In genomic region chr3:4798366-4798765, GRCm38 (mm10) we compare ENCODE assay signal across 24 mouse cellular contexts.
DNase-seq lines count a peak whose midpoint lies in the region; ATAC-seq and TF ChIP-seq lines count a peak whose summit lies in the region.
"Had no signal": no experiment of that assay in that cellular context is flagged by ENCODE, and none has a peak within 500 bp of the region (broad histone marks: within the 10 kb centered on the region; RNA-seq: fewer than 3 reads in every experiment).

No protein-coding gene starts in this region.

- ATAC-seq in hindbrain, embryonic 12.5 days (ENCODE audit: low FRiP score), result no peak
- no peak for ATAC-seq in hindbrain, embryonic 11.5 days (ENCODE audit: low FRiP score)
- ATAC-seq in forebrain, postnatal 0 days, result peak; percentile 6; the same call in 1 of the 2 replicates
- no peak for ATAC-seq in midbrain, postnatal 0 days (ENCODE audit: low FRiP score)
- ATAC-seq in frontal cortex, adult (ENCODE audit: low TSS enrichment), result no peak
- ATAC-seq: CD4-positive, CD25-positive, alpha-beta regulatory T cell, adult 4 months; intestine, postnatal 0 days had no signal

- DNase-seq in hindbrain, embryonic 11.5 days (ENCODE audit: low spot score), result no peak
- DNase-seq in brain, embryonic 14.5 days (ENCODE audit: low read depth), result peak; percentile 79
- DNase-seq in forebrain, postnatal 0 days, result peak; percentile 44
- no peak for DNase-seq in midbrain, postnatal 0 days (ENCODE audit: low spot score)
- DNase-seq in kidney, adult 9 months, result no peak
- DNase-seq in MN1 (ENCODE audit: low spot score), result no peak
- DNase-seq: adrenal gland, postnatal 25 days; cerebellum, adult 18-20 months; gastrocnemius, postnatal 25 days; layer of hippocampus, postnatal 36 days; liver, embryonic 13.5 days; thymus, adult 2 months had no signal

- no peak for TF ChIP-seq CTCF in brain, embryonic 14.5 days (IDR thresholded peaks at IDR 0.05; ENCODE audit: borderline replicate concordance, extremely low read depth, insufficient read depth, insufficient read length)
- no peak for TF ChIP-seq CTCF in forebrain, postnatal 0 days (IDR thresholded peaks at IDR 0.05; ENCODE audit: low read depth)
- TF ChIP-seq CTCF in midbrain, postnatal 0 days (IDR thresholded peaks at IDR 0.05), result no peak

- H3K27me3 ChIP-seq in hindbrain, embryonic 12.5 days, result no peaks in the 10 kb centered on the region
- H3K27me3 ChIP-seq in hindbrain, embryonic 11.5 days (ENCODE audit: control insufficient read depth, insufficient read depth, low read length), result no peaks in the 10 kb centered on the region
- H3K27me3 ChIP-seq in forebrain, postnatal 0 days (ENCODE audit: insufficient read depth, low read length), result no peaks in the 10 kb centered on the region
- H3K27me3 ChIP-seq in midbrain, postnatal 0 days (ENCODE audit: insufficient read depth, low read length), result no peaks in the 10 kb centered on the region
- H3K27me3 ChIP-seq: heart, embryonic 15.5 days; limb, embryonic 13.5 days; liver, embryonic 13.5 days; lung, embryonic 15.5 days; midbrain, embryonic 12.5 days; stomach, embryonic 15.5 days had no signal

- WGBS in hindbrain, embryonic 12.5 days, result 44% methylated on average over 3 of the region's 3 CpGs
- 59% methylated on average over 3 of the region's 3 CpGs for WGBS in hindbrain, embryonic 11.5 days
- WGBS in forebrain, postnatal 0 days, result 18% methylated on average over 3 of the region's 3 CpGs
- 28% methylated on average over 3 of the region's 3 CpGs for WGBS in midbrain, postnatal 0 days

- H3K4me3 ChIP-seq in hindbrain, embryonic 12.5 days, result peak overlapping the region; percentile 19; the same call in 1 of the 2 replicates
- no peak overlapping the region for H3K4me3 ChIP-seq in hindbrain, embryonic 11.5 days (ENCODE audit: low read depth, low read length)
- H3K4me3 ChIP-seq in forebrain, postnatal 0 days (ENCODE audit: low read depth, low read length), result peak overlapping the region; percentile 42
- H3K4me3 ChIP-seq in midbrain, postnatal 0 days (ENCODE audit: low read depth, low read length), result peak overlapping the region; percentile 46
- H3K4me3 ChIP-seq: embryonic facial prominence, embryonic 10.5 days; heart, embryonic 15.5 days; limb, embryonic 13.5 days; liver, embryonic 13.5 days; lung, embryonic 15.5 days; midbrain, embryonic 12.5 days; stomach, embryonic 15.5 days had no signal

- H3K9me3 ChIP-seq in hindbrain, embryonic 12.5 days (replicated peaks), result no peaks in the 10 kb centered on the region
- no peaks in the 10 kb centered on the region for H3K9me3 ChIP-seq in hindbrain, embryonic 11.5 days (ENCODE audit: control insufficient read depth, low read length)
- no peaks in the 10 kb centered on the region for H3K9me3 ChIP-seq in forebrain, postnatal 0 days (ENCODE audit: low read length)
- no peaks in the 10 kb centered on the region for H3K9me3 ChIP-seq in midbrain, postnatal 0 days (ENCODE audit: low read length)
- H3K9me3 ChIP-seq: embryonic facial prominence, embryonic 10.5 days; heart, embryonic 15.5 days; limb, embryonic 13.5 days; liver, embryonic 13.5 days; lung, embryonic 15.5 days; midbrain, embryonic 12.5 days; stomach, embryonic 15.5 days had no signal

- no peak overlapping the region for H3K27ac ChIP-seq in hindbrain, embryonic 12.5 days
- no peak overlapping the region for H3K27ac ChIP-seq in hindbrain, embryonic 11.5 days (ENCODE audit: low read depth, low read length)
- H3K27ac ChIP-seq in forebrain, postnatal 0 days (ENCODE audit: low read depth, low read length), result no peak overlapping the region
- H3K27ac ChIP-seq in midbrain, postnatal 0 days (ENCODE audit: low read depth, low read length), result peak overlapping the region; percentile 75
- H3K27ac ChIP-seq: embryonic facial prominence, embryonic 10.5 days; heart, embryonic 15.5 days; kidney, postnatal 0 days; limb, embryonic 13.5 days; liver, embryonic 13.5 days; lung, embryonic 15.5 days; macrophage; stomach, embryonic 15.5 days had no signal

- TF ChIP-seq POLR2A in brain, embryonic 14.5 days (IDR thresholded peaks at IDR 0.05; ENCODE audit: borderline replicate concordance, extremely low read depth, insufficient read depth, insufficient read length, poor library complexity, severe bottlenecking), result no peak

- H3K36me3 ChIP-seq in hindbrain, embryonic 12.5 days, result no peaks in the 10 kb centered on the region
- H3K36me3 ChIP-seq in hindbrain, embryonic 11.5 days (ENCODE audit: control insufficient read depth, insufficient read depth, low read length), result no peaks in the 10 kb centered on the region
- no peaks in the 10 kb centered on the region for H3K36me3 ChIP-seq in forebrain, postnatal 0 days (ENCODE audit: insufficient read depth)
- H3K36me3 ChIP-seq in midbrain, postnatal 0 days (ENCODE audit: insufficient read depth, low read length), result no peaks in the 10 kb centered on the region
- H3K36me3 ChIP-seq: embryonic facial prominence, embryonic 10.5 days; heart, embryonic 15.5 days; limb, embryonic 13.5 days; liver, embryonic 13.5 days; lung, embryonic 15.5 days; midbrain, embryonic 12.5 days; stomach, embryonic 15.5 days had no signal

- H3K4me2 ChIP-seq in hindbrain, embryonic 12.5 days (replicated peaks), result peak overlapping the region; percentile 24
- no peak overlapping the region for H3K4me2 ChIP-seq in hindbrain, embryonic 11.5 days (replicated peaks; ENCODE audit: low read depth, low read length)
- peak overlapping the region; percentile 38 for H3K4me2 ChIP-seq in forebrain, postnatal 0 days (ENCODE audit: low read depth)
- peak overlapping the region; percentile 50 for H3K4me2 ChIP-seq in midbrain, postnatal 0 days (ENCODE audit: low read depth, low read length, poor library complexity, severe bottlenecking)
- H3K4me2 ChIP-seq: heart, embryonic 15.5 days; limb, embryonic 13.5 days; liver, embryonic 13.5 days; lung, embryonic 15.5 days; stomach, embryonic 15.5 days had no signal

- no peak overlapping the region for H3K9ac ChIP-seq in hindbrain, embryonic 12.5 days
- no peak overlapping the region for H3K9ac ChIP-seq in hindbrain, embryonic 11.5 days (ENCODE audit: low read depth, low read length)
- peak overlapping the region; percentile 56 for H3K9ac ChIP-seq in forebrain, postnatal 0 days
- peak overlapping the region; percentile 69 for H3K9ac ChIP-seq in midbrain, postnatal 0 days (replicated peaks; ENCODE audit: low read length, poor library complexity, severe bottlenecking)
- H3K9ac ChIP-seq: heart, embryonic 15.5 days; limb, embryonic 13.5 days; liver, embryonic 13.5 days; lung, embryonic 15.5 days; midbrain, embryonic 12.5 days; stomach, embryonic 15.5 days had no signal

- peaks cover 16% of the 10 kb centered on the region; the same call in 1 of the 2 replicates for H3K4me1 ChIP-seq in hindbrain, embryonic 12.5 days
- H3K4me1 ChIP-seq in hindbrain, embryonic 11.5 days (replicated peaks; ENCODE audit: control insufficient read depth, insufficient read depth, low read length), result no peaks in the 10 kb centered on the region
- peaks cover 9% of the 10 kb centered on the region; the same call in 1 of the 2 replicates for H3K4me1 ChIP-seq in forebrain, postnatal 0 days (ENCODE audit: insufficient read depth)
- no peaks in the 10 kb centered on the region for H3K4me1 ChIP-seq in midbrain, postnatal 0 days (ENCODE audit: insufficient read depth, low read length)
- H3K4me1 ChIP-seq: embryonic facial prominence, embryonic 10.5 days; heart, embryonic 15.5 days; liver, embryonic 13.5 days; lung, embryonic 15.5 days; stomach, embryonic 15.5 days had no signal

Comparison
In these comparisons a context has a peak if more than half of its experiments do, and no peak if none do; other contexts are left out.
1. H3K9ac ChIP-seq: peak in forebrain, postnatal 0 days (single experiment) and midbrain, postnatal 0 days (single experiment); none in hindbrain, embryonic 12.5 days (single experiment) and hindbrain, embryonic 11.5 days (single experiment).
2. DNase-seq: peak in brain, embryonic 14.5 days (single experiment) and forebrain, postnatal 0 days (single experiment); none in hindbrain, embryonic 11.5 days (single experiment), midbrain, postnatal 0 days (single experiment), kidney, adult 9 months (single experiment) and MN1 (single experiment).